Mouse (Mus musculus) limb, embryonic 14.5 days (tissue): ENCODE data around the gene Canx. TPM values are rescaled to one million over a fixed set of nuclear protein-coding genes. Genes with fewer than 3 reads are reported as not detected.

Experiments
- ATAC-seq: fragments of 200-750 bp; cut with Nextera tagmentation; 2 replicates; pipeline ENCODE4 v1.8.0; 2017; ENCODE audit warnings: low read depth, moderate number of reproducible peaks, moderate TSS enrichment; ENCODE audit not compliant: low FRiP score
- DNase-seq: peaks from one replicate; pipeline ENCODE4 v3.0.0-alpha.2; 2015; ENCODE audit warnings: low spot score
- H3K27ac ChIP-seq: fragments of 300-500 bp; sonication (generic); replicated peaks from 2 replicates; pipeline ENCODE4 v1.5.1; 2014; ENCODE audit warnings: low read depth, mild to moderate bottlenecking, low read length, moderate library complexity, mixed read lengths
- H3K27me3 ChIP-seq: fragments of 300-500 bp; sonication (generic); 2 replicates; pipeline ENCODE4 v1.6.1; 2014; ENCODE audit warnings: low read length, mixed read lengths; ENCODE audit not compliant: control insufficient read depth, insufficient read depth
- H3K36me3 ChIP-seq: fragments of 300-500 bp; sonication (generic); 2 replicates; pipeline ENCODE4 v1.6.1; 2014; ENCODE audit warnings: mild to moderate bottlenecking, low read length, moderate library complexity, mixed read lengths; ENCODE audit not compliant: control insufficient read depth, insufficient read depth
- H3K4me1 ChIP-seq: fragments of 300-500 bp; sonication (generic); 2 replicates; pipeline ENCODE4 v1.6.1; 2014; ENCODE audit warnings: antibody characterized with exemption, low read length, mixed read lengths; ENCODE audit not compliant: control insufficient read depth, insufficient read depth
- H3K4me2 ChIP-seq: fragments of 300-500 bp; sonication (generic); replicated peaks from 2 replicates; pipeline ENCODE4 v1.6.1; 2014; ENCODE audit warnings: low read depth, mild to moderate bottlenecking, low read length, moderate library complexity; ENCODE audit not compliant: severe bottlenecking
- H3K4me3 ChIP-seq: fragments of 300-500 bp; sonication (generic); replicated peaks from 2 replicates; pipeline ENCODE4 v1.5.1; 2014; ENCODE audit warnings: low read length
- H3K9ac ChIP-seq: fragments of 300-500 bp; sonication (generic); 2 replicates; pipeline ENCODE4 v1.6.1; 2014; ENCODE audit warnings: mild to moderate bottlenecking, low read depth, low read length, moderate library complexity; ENCODE audit not compliant: severe bottlenecking
- H3K9me3 ChIP-seq: fragments of 300-500 bp; sonication (generic); 2 replicates; pipeline ENCODE4 v1.6.1; 2016; ENCODE audit warnings: low read length; ENCODE audit not compliant: control insufficient read depth
- POLR2A ChIP-seq: fragments of 200-500 bp; IDR thresholded peaks from 2 replicates; pipeline ENCODE4 v1.8.0; 2012; ENCODE audit warnings: inconsistent platforms, mild to moderate bottlenecking, moderate library complexity, borderline replicate concordance; ENCODE audit not compliant: insufficient read depth, insufficient read length; ENCODE audit errors: extremely low read depth
- WGBS: fragments of 180-500 bp; shearing (Covaris S2); extraction: QIAGEN DNeasy Blood & Tissue Kit; methylation state at CpG from one replicate; pipeline ENCODE4 v1.1.7; 2014; 5-methylcytosine and 5-hydroxymethylcytosine counted together
- polyA plus RNA-seq, 2 experiments: library from polyadenylated mRNA; depleted of rRNA in 1 of 2; stranded (reverse) in 1 of 2; unstranded in 1 of 2; fragments of >200 nt; fragmentation: Nextera tagmentation in 1 of 2; extraction: Ambion mirVana in 1 of 2; gene quantifications; 2 replicates each; pipeline versions ENCODE4 v1.2.1 to v1.2.3; 2012 to 2014

Gene Canx
- polyA plus RNA-seq, 2 experiments, result 208 to 244 TPM

DNA sequence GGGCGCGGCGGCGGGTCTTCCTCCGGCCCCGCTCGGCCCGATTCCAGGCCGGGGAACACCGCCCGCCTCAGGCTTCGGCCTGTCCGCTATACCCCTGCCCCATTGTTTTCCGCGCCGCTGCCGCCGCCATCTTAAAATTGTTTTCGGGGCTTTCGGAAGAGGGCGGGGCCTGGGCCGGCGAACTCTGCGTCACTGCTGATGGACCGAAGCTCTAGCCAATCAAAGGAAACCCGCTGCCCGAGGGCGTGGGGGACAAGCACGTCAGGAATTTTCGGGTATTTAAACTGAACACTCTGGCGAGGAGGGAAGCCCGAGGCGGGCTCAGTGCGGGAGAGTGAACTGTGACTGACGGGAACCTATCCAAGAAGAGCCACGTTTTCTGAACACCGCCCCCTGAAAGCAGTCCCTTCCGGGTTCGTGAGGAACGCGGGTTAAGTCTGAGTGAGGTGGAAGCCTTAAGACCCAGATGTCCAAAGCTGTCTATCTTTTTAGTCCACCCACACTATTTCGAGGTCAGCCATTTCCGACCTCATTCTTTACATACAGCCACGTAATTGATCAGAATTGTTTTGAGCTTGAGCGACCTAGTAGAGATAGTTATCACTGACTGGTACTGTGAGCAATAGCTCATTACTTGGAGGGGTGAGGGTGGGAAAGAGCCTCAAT, 33.1 kb downstream of the Canx start, which contains the start of gene Maml1:
TSS of gene Maml1 (minus strand) at position 122 of the 666 bp plus-strand sequence.
- peak within 1 kb of the TSS; percentile 96 for H3K4me3 ChIP-seq
- peak within 1 kb of the TSS; percentile 98 for H3K27ac ChIP-seq
- no peaks in the 10 kb centered on the region for H3K27me3 ChIP-seq
- H3K36me3 ChIP-seq, result peaks cover 47% of the 10 kb centered on the region
- ATAC-seq, result peak; percentile 98
- H3K9me3 ChIP-seq, result no peaks in the 10 kb centered on the region
- DNase-seq, result peak; percentile 99
- peak within 1 kb of the TSS; percentile 100 for H3K9ac ChIP-seq
- WGBS, result under 1% methylated on average over 38 of the region's 45 CpGs
- H3K4me2 ChIP-seq, result peak within 1 kb of the TSS; percentile 75
- 0 out of 2 replicates have a peak, but pooled peaks have one; percentile 73 for TF ChIP-seq POLR2A
- H3K4me1 ChIP-seq, result peaks cover 10% of the 10 kb centered on the region; the same call in 1 of the 2 replicates

DNA sequence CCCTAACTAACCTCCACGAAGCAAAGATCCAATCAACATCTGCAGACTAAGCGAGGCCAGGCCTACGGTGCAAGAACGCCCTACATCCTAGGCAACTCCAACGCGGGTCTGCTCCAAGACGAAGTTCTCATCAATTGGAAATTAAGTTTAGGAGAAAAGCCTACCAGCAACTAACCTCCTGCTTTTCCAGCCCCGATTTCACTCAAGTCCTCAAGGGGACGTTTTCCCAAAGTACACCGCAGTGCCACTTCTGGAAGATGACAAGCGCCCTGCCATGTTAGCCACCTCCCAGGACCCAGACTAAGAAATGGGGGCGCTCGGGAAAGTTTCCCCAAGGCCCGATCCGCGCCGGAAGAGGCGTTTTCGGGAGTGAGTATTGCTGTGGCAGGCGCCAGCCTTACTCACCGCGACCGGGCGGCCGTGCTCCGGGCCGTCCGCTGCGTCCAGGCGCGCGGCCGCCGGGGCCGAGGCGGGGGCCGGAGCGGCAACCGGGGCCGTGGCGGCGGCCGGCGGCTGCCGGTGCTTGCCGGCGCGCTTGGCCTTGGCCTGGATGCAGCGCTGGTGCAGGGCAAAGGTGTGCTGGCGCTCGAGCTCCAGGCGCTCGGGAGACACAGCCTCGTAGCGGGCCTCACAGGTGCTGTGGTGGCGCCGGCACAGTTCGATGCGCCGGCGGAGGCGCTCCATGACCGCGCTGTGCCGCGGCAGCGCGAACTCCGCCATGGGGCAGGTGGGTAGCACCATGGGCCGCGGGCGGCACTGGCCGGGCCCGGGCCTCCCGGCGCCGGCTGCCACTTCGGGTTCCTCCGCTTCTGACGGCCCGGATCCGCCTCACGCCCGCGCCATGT, 33.9 kb downstream of the Canx start:
- peak; percentile 54 for DNase-seq
- no peak for TF ChIP-seq POLR2A
- Histone ChIP-seq H3K27me3 (no peaks in the 10 kb centered on the region), H3K36me3 (peaks cover 46% of the 10 kb centered on the region), H3K4me1 (peaks cover 10% of the 10 kb centered on the region; the same call in 1 of the 2 replicates), H3K4me2 (peak overlapping the region; percentile 75), H3K9me3 (no peaks in the 10 kb centered on the region), H3K27ac (peak overlapping the region; percentile 98), H3K4me3 (peak overlapping the region; percentile 96), H3K9ac (peak overlapping the region; percentile 100)
- WGBS, result 0% methylated on average over 51 of the region's 85 CpGs
- ATAC-seq, result peak; percentile 64

DNA sequence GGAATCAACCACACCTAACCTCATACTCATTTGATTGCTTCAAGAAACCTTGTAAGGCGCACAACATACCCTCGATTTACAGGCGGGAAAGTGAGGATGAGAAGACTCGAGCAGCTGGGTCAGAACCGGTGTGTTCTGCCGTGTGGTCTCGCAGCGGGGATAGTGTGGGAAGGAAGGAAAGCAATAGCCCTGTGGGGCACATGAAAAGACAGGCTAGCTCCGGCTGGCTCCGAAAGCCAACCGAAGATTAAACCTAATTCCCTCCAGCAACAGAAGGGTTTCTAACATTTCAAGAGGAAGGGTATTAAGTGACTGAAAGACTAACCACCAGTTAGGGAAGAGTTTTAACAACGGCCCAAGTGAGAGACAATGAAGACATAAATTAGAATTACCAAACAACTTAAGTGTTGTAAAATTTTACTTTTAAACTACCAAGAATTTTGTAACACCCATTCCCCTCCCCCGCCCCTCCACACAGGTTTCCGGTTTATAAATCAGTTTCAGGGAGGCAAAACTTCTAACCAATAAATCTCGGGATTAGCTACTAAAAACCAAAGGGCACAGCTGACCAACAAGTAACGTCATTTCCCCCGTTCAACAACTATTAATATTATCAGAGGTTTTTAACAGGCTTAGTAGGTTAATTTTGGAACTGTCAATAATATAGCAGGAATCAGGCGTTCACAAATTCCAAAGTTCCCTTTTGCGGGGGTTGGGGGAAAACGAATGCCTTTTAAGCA, 34.8 kb downstream of the Canx start:
- Histone ChIP-seq H3K9ac (peak overlapping the region; percentile 100), H3K4me3 (peak overlapping the region; percentile 96), H3K4me2 (peak overlapping the region; percentile 75), H3K27ac (peak overlapping the region; percentile 98), H3K4me1 (peaks cover 10% of the 10 kb centered on the region; the same call in 1 of the 2 replicates), H3K27me3 (no peaks in the 10 kb centered on the region), H3K36me3 (peaks cover 43% of the 10 kb centered on the region), H3K9me3 (no peaks in the 10 kb centered on the region)
- WGBS, result 5% methylated on average over 20 of the region's 20 CpGs
- DNase-seq, result peak; percentile 46
- TF ChIP-seq POLR2A, result no peak
- ATAC-seq, result no peak

DNA sequence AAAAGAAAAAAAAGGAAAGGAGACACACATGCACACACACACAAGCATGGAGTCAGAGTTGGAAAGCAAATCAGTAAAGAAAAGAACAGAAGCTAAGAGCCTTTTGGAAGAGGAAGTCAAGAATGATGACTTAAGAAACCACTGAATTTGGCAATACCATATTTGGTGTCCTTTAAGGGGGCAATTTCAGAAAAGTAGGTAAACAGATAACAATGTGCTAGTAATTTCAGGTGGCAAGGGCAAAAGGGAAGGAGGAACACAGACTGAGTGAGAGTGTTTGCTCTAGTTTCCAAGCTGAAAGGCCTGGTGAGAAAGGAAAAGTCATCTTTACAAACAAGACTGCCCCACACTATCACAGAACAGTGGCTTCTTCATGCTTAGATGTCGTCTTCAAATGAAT, 39.0 kb downstream of the Canx start:
- TF ChIP-seq POLR2A, result no peak
- Histone ChIP-seq H3K4me2 (no peak overlapping the region), H3K4me1 (peaks cover 10% of the 10 kb centered on the region; the same call in 1 of the 2 replicates), H3K27me3 (no peaks in the 10 kb centered on the region), H3K36me3 (peaks cover 21% of the 10 kb centered on the region), H3K9me3 (no peaks in the 10 kb centered on the region), H3K4me3 (no peak overlapping the region), H3K9ac (no peak overlapping the region), H3K27ac (no peak overlapping the region)
- DNase-seq (no peak), ATAC-seq (no peak)
- WGBS, result 85% methylated on average over 1 of the region's 1 CpGs

DNA sequence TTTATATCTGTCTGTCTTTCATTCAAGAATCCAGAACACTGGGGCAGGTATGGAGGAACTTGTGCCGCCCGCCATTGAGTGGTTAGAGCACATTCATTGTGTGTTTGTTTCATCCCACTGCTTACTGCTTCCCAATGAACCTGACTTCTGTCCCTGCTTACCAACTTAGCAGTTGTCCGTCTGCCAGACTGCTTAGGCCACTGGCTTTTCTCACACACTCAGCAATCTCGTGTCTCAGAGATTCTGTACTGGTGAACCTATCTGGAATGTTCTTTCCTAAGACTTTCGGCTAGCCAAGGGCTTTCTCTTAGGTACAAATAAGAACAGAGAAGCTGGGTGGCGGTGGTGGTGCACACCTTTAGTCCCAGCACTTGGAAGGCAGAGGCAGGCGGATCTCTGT, 39.8 kb downstream of the Canx start:
- 96% methylated on average over 7 of the region's 7 CpGs for WGBS
- no peaks in the 10 kb centered on the region for H3K27me3 ChIP-seq
- DNase-seq, result no peak
- no peak overlapping the region for H3K27ac ChIP-seq
- no peak overlapping the region for H3K4me3 ChIP-seq
- H3K9ac ChIP-seq, result no peak overlapping the region
- peaks cover 10% of the 10 kb centered on the region; the same call in 1 of the 2 replicates for H3K4me1 ChIP-seq
- no peak for ATAC-seq
- no peaks in the 10 kb centered on the region for H3K9me3 ChIP-seq
- no peak overlapping the region for H3K4me2 ChIP-seq
- peaks cover 28% of the 10 kb centered on the region for H3K36me3 ChIP-seq
- TF ChIP-seq POLR2A, result no peak
